Mouse (Mus musculus) stomach, postnatal 0 days (tissue): ENCODE data around the gene Tekt5.

ENCODE experiments used
- CTCF ChIP-seq: IDR thresholded peaks from 2 replicates; pipeline ENCODE4 v1.5.1; 2016; ENCODE audit warnings: antibody characterized with exemption, low read depth, mild to moderate bottlenecking, moderate library complexity
- EP300 ChIP-seq: optimal IDR thresholded peaks from 2 replicates; pipeline ENCODE3; 2016; ENCODE audit warnings: antibody characterized with exemption

GRCm38 (mm10) chr16:10317197-10317544 is 78.1 kb downstream of the Tekt5 start:
- TF ChIP-seq EP300 (no peak), CTCF (no peak)
